Mouse (Mus musculus): ENCODE results near the gene Bzw1. TPM values are rescaled to one million over a fixed set of nuclear protein-coding genes. Genes with fewer than 3 reads are reported as not detected.

Gene Bzw1
- polyA plus RNA-seq (2016; fragmentation: Nextera tagmentation; extraction: Ambion mirVana): 481 and 498 TPM in 2 replicates

DNA sequence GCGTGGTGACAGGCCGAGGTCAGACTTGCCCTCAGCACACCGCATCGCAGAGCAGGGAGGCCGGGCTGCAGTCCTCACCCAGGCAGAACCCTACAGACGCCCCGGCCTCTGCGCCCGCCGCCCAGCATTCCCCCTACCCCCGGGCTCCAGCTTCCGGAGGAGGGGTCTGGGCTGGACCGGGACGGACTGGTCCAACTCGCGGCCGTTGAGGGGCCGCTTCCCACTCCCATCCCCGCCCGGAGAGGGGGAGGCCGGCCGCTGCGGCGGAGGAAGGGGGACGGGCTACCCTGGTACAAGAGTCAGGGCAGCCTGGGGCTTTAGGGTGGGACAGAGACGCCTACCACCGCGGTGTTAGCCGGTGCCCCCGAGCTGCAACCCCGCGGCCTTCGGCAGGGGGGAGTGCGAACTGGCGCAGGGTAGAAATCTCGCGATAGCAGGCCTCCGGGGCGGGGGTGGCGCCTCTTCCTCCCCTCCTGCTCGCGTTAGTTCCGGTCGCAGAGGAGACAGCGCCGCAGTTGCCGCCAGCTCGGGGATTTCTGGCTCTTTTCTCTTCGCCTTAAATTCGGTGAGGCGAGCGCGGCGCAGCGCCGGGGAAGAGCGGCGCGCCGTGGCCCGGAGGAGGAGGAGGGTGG is at the start of gene Bzw1:
Gene Bzw1, plus strand, starts transcription at position 247 of the 632 bp plus-strand sequence.
- Histone ChIP-seq H3K9me3 (no peaks in the 10 kb centered on the region), H3K9ac (replicated peaks) (peak within 1 kb of the TSS; percentile 98), H3K36me3 (peaks cover 31% of the 10 kb centered on the region), H3K4me1 (peaks cover 15% of the 10 kb centered on the region), H3K27ac (replicated peaks) (peak within 1 kb of the TSS; percentile 97), H3K4me2 (replicated peaks) (peak within 1 kb of the TSS; percentile 81), H3K4me3 (peak within 1 kb of the TSS; percentile 100), H3K27me3 (no peaks in the 10 kb centered on the region)
- WGBS: under 1% methylated on average over 61 of the region's 61 CpGs
- peak; percentile 97 for ATAC-seq (ENCODE audit: low FRiP score, low read depth)

DNA sequence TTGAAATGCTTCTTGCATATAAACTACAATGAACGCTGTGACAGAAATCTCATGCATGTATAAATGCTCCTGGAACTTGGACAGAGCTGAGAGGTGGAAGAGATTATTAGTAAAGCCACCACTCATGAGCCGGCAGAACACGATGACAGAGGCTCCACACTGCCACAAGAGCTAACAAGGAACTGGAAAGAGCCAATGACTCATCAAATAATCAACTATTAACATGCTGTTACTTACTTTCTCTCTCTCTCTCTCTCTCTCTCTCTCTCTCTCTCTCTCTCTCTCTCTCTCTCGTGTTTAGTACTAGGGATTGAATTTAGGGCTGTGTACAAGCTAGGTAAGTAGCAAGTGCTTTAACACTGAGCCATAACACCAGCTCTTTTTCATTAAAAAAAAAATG is 48.8 kb upstream of the Bzw1 start:
- Histone ChIP-seq H3K27ac (replicated peaks) (no peak overlapping the region), H3K9me3 (no peaks in the 10 kb centered on the region), H3K4me2 (replicated peaks) (no peak overlapping the region), H3K36me3 (no peaks in the 10 kb centered on the region), H3K4me3 (no peak overlapping the region), H3K4me1 (no peaks in the 10 kb centered on the region), H3K27me3 (no peaks in the 10 kb centered on the region), H3K9ac (replicated peaks) (no peak overlapping the region)
- 78% methylated on average over 4 of the region's 4 CpGs for WGBS
- ATAC-seq (ENCODE audit: low FRiP score, low read depth): no peak

DNA sequence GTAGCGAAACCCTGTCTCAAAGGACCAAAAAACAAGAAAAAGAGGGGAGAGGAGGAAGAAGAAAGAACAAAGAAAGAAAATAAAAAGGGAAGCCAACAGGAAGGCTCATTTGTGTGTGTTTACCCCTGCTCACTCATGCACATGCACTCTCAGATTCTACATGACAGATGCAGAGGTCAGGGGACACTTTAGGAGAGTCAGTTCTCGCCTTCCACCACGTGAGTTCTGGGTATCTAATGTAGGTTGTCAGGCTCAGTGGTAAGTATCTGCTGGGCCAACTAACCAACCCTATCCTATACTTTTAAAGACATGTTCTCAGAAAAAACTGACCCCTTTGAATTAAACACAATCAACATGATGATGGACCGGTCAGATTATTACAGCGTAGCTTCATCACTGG is 48.1 kb upstream of the Bzw1 start:
- H3K27ac ChIP-seq (replicated peaks): no peak overlapping the region
- H3K27me3 ChIP-seq: no peaks in the 10 kb centered on the region
- 84% methylated on average over 5 of the region's 5 CpGs for WGBS
- ATAC-seq (ENCODE audit: low FRiP score, low read depth): no peak
- H3K4me3 ChIP-seq: no peak overlapping the region
- no peaks in the 10 kb centered on the region for H3K4me1 ChIP-seq
- H3K9me3 ChIP-seq: no peaks in the 10 kb centered on the region
- no peaks in the 10 kb centered on the region for H3K36me3 ChIP-seq
- no peak overlapping the region for H3K9ac ChIP-seq (replicated peaks)
- no peak overlapping the region for H3K4me2 ChIP-seq (replicated peaks)

DNA sequence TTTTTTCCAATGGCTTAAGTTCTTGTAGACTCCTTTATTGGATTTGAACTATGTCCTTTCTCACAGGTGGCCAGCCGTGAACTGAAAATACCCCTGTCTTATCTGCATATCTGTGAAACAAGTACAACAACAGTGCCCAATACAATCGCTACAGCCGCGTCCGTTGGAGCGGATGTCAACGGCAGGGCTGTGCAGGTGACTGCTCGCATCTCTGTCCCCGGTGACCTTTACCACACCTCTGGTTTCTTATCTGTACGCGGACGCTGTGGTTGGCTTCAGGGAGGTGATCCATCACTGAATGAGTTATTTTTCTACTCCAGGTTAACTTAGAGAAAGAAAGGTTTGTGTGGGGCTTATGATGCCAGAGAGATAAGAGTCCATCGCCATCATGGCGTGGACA is 46.5 kb upstream of the Bzw1 start:
- Histone ChIP-seq H3K36me3 (no peaks in the 10 kb centered on the region), H3K4me1 (no peaks in the 10 kb centered on the region), H3K4me3 (no peak overlapping the region), H3K9me3 (no peaks in the 10 kb centered on the region), H3K4me2 (replicated peaks) (no peak overlapping the region), H3K9ac (replicated peaks) (no peak overlapping the region), H3K27me3 (no peaks in the 10 kb centered on the region), H3K27ac (replicated peaks) (no peak overlapping the region)
- no peak for ATAC-seq (ENCODE audit: low FRiP score, low read depth)
- 94% methylated on average over 14 of the region's 14 CpGs for WGBS

- Histone ChIP-seq H3K9me3 (no peaks in the 10 kb centered on the region), H3K9ac (replicated peaks) (no peak overlapping the region), H3K4me2 (replicated peaks) (no peak overlapping the region), H3K27ac (replicated peaks) (no peak overlapping the region), H3K36me3 (no peaks in the 10 kb centered on the region), H3K4me3 (no peak overlapping the region), H3K27me3 (no peaks in the 10 kb centered on the region), H3K4me1 (no peaks in the 10 kb centered on the region)
- ATAC-seq (ENCODE audit: low FRiP score, low read depth): no peak
- 88% methylated on average over 6 of the region's 6 CpGs for WGBS
These were observed 44.0 kb upstream of the Bzw1 start for GRCm38 (mm10) chr1:58348712-58349111.

GRCm38 (mm10) chr1:58353238-58353893 is 39.3 kb upstream of the Bzw1 start:
- Histone ChIP-seq H3K4me2 (replicated peaks) (no peak overlapping the region), H3K4me1 (no peaks in the 10 kb centered on the region), H3K4me3 (no peak overlapping the region), H3K27ac (replicated peaks) (no peak overlapping the region), H3K27me3 (no peaks in the 10 kb centered on the region), H3K9ac (replicated peaks) (no peak overlapping the region), H3K36me3 (no peaks in the 10 kb centered on the region), H3K9me3 (no peaks in the 10 kb centered on the region)
- 87% methylated on average over 4 of the region's 4 CpGs for WGBS
- no peak for ATAC-seq (ENCODE audit: low FRiP score, low read depth)

GRCm38 (mm10) chr1:58358958-58359901 is 33.5 kb upstream of the Bzw1 start:
- Histone ChIP-seq H3K36me3 (no peaks in the 10 kb centered on the region), H3K27ac (replicated peaks) (no peak overlapping the region), H3K4me1 (no peaks in the 10 kb centered on the region), H3K9ac (replicated peaks) (no peak overlapping the region), H3K4me2 (replicated peaks) (no peak overlapping the region), H3K27me3 (no peaks in the 10 kb centered on the region), H3K4me3 (no peak overlapping the region), H3K9me3 (no peaks in the 10 kb centered on the region)
- no peak for ATAC-seq (ENCODE audit: low FRiP score, low read depth)
- WGBS: 89% methylated on average over 19 of the region's 19 CpGs

- Histone ChIP-seq H3K4me1 (no peaks in the 10 kb centered on the region), H3K4me2 (replicated peaks) (no peak overlapping the region), H3K27ac (replicated peaks) (no peak overlapping the region), H3K27me3 (no peaks in the 10 kb centered on the region), H3K4me3 (no peak overlapping the region), H3K36me3 (no peaks in the 10 kb centered on the region), H3K9ac (replicated peaks) (no peak overlapping the region), H3K9me3 (no peaks in the 10 kb centered on the region)
- no peak for ATAC-seq (ENCODE audit: low FRiP score, low read depth)
- 57% methylated on average over 4 of the region's 4 CpGs for WGBS
These were observed 30.4 kb upstream of the Bzw1 start for GRCm38 (mm10) chr1:58362296-58362695.

DNA sequence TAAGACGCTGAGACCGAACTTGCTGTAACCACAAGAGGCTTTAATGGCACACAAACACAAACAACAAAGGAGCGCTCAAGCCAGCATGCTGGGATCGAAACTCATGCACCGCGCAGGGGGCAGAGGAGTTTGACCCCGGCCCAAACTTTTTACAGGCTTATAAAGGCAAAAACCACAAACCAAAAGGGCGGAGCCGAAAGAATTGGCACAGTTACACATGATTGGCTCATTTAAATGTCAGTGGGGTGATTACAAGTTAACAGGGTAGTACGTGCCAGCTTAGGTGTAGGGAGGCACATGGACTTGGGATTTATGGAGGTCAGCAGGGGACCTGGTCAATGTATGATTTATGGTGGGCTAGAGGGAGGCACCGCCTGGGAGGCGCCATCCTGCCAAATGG is 28.1 kb upstream of the Bzw1 start:
- Histone ChIP-seq H3K4me1 (no peaks in the 10 kb centered on the region), H3K27ac (replicated peaks) (no peak overlapping the region), H3K36me3 (no peaks in the 10 kb centered on the region), H3K4me2 (replicated peaks) (no peak overlapping the region), H3K9ac (replicated peaks) (no peak overlapping the region), H3K27me3 (no peaks in the 10 kb centered on the region), H3K9me3 (no peaks in the 10 kb centered on the region), H3K4me3 (no peak overlapping the region)
- 89% methylated on average over 12 of the region's 12 CpGs for WGBS
- ATAC-seq (ENCODE audit: low FRiP score, low read depth): no peak

DNA sequence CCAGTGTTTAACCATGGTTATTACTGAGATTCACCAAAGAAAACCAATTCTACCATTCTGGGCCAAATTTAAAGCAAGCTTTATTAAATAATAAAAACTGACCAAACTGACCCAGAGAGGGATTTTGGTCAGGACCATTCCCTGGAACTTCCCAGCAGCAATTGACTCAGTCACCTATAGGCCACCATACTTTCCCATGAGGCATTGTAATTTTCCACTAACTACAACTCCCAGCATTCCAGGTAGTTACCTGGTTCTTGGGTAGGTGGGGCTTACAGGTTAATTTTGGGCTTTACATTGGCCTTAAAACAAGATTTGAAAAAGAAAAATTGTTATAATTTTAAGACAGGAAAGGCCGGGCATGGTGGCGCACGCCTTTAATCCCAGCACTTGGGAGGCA is 26.9 kb upstream of the Bzw1 start:
- Histone ChIP-seq H3K36me3 (no peaks in the 10 kb centered on the region), H3K4me3 (no peak overlapping the region), H3K4me1 (no peaks in the 10 kb centered on the region), H3K27me3 (no peaks in the 10 kb centered on the region), H3K4me2 (replicated peaks) (no peak overlapping the region), H3K9ac (replicated peaks) (no peak overlapping the region), H3K27ac (replicated peaks) (no peak overlapping the region), H3K9me3 (no peaks in the 10 kb centered on the region)
- ATAC-seq (ENCODE audit: low FRiP score, low read depth): no peak
- WGBS: 98% methylated on average over 3 of the region's 3 CpGs

GRCm38 (mm10) chr1:58366737-58367471 is 25.8 kb upstream of the Bzw1 start:
- no peaks in the 10 kb centered on the region for H3K27me3 ChIP-seq
- H3K4me1 ChIP-seq: no peaks in the 10 kb centered on the region
- no peak overlapping the region for H3K4me2 ChIP-seq (replicated peaks)
- no peak for ATAC-seq (ENCODE audit: low FRiP score, low read depth)
- H3K9me3 ChIP-seq: no peaks in the 10 kb centered on the region
- H3K9ac ChIP-seq (replicated peaks): no peak overlapping the region
- H3K4me3 ChIP-seq: no peak overlapping the region
- no peaks in the 10 kb centered on the region for H3K36me3 ChIP-seq
- no peak overlapping the region for H3K27ac ChIP-seq (replicated peaks)
- WGBS: 87% methylated on average over 12 of the region's 12 CpGs
